Mouse (Mus musculus) intestine, postnatal 0 days (tissue): ENCODE data around the gene Capn2. TPM values are rescaled to one million over a fixed set of nuclear protein-coding genes. Genes with fewer than 3 reads are reported as not detected.

Experiments used
- ATAC-seq: fragments of 200-750 bp; cut with Nextera tagmentation; 2 replicates; pipeline ENCODE4 v1.8.0; 2017; ENCODE audit warnings: mild to moderate bottlenecking, moderate TSS enrichment, moderate library complexity
- H3K27ac ChIP-seq: fragments of 300-500 bp; sonication (generic); 2 replicates; pipeline ENCODE4 v1.5.1; 2014; ENCODE audit warnings: mild to moderate bottlenecking, low read depth, low read length, moderate library complexity
- H3K27me3 ChIP-seq: fragments of 300-500 bp; sonication (generic); replicated peaks from 2 replicates; pipeline ENCODE4 v1.6.1; 2014; ENCODE audit warnings: low read length, mixed read lengths; ENCODE audit not compliant: control insufficient read depth, insufficient read depth
- H3K36me3 ChIP-seq: fragments of 300-500 bp; sonication (generic); 2 replicates; pipeline ENCODE4 v1.6.1; 2014; ENCODE audit warnings: mild to moderate bottlenecking, moderate library complexity; ENCODE audit not compliant: control insufficient read depth, insufficient read depth
- H3K4me1 ChIP-seq: fragments of 300-500 bp; sonication (generic); replicated peaks from 2 replicates; pipeline ENCODE4 v1.6.1; 2014; ENCODE audit warnings: antibody characterized with exemption, low read length, mixed read lengths; ENCODE audit not compliant: control insufficient read depth, insufficient read depth
- H3K4me2 ChIP-seq: fragments of 300-500 bp; sonication (generic); replicated peaks from 2 replicates; pipeline ENCODE4 v1.6.1; 2014; ENCODE audit warnings: low read depth, mild to moderate bottlenecking, moderate library complexity
- H3K4me3 ChIP-seq: fragments of 300-500 bp; sonication (generic); 2 replicates; pipeline ENCODE4 v1.5.1; 2014; ENCODE audit warnings: low read depth, low read length
- H3K9ac ChIP-seq: fragments of 300-500 bp; sonication (generic); 2 replicates; pipeline ENCODE4 v1.6.1; 2014; ENCODE audit warnings: mild to moderate bottlenecking, low read depth, low read length
- H3K9me3 ChIP-seq: fragments of 300-500 bp; sonication (generic); 2 replicates; pipeline ENCODE4 v1.6.1; 2016; ENCODE audit warnings: mixed run types; ENCODE audit not compliant: control insufficient read depth
- CTCF ChIP-seq: sonication (generic); IDR thresholded peaks from 2 replicates; pipeline ENCODE4 v1.5.1; 2016; ENCODE audit warnings: low read depth, mild to moderate bottlenecking, control low read depth, antibody characterized with exemption, moderate library complexity
- WGBS: fragments of 180-500 bp; shearing (Covaris S2); extraction: QIAGEN DNeasy Blood & Tissue Kit; methylation state at CpG from one replicate; pipeline ENCODE4 v1.1.7; 2014; 5-methylcytosine and 5-hydroxymethylcytosine counted together
- polyA plus RNA-seq: library from polyadenylated mRNA; unstranded; fragments of >200 nt; fragmentation: Nextera tagmentation; extraction: Ambion mirVana; gene quantifications from 2 replicates; pipeline ENCODE4 v1.2.1, GENCODE M21; 2015

Gene Capn2
- polyA plus RNA-seq, 1 experiment from 2014 or later = 34.0 TPM

DNA sequence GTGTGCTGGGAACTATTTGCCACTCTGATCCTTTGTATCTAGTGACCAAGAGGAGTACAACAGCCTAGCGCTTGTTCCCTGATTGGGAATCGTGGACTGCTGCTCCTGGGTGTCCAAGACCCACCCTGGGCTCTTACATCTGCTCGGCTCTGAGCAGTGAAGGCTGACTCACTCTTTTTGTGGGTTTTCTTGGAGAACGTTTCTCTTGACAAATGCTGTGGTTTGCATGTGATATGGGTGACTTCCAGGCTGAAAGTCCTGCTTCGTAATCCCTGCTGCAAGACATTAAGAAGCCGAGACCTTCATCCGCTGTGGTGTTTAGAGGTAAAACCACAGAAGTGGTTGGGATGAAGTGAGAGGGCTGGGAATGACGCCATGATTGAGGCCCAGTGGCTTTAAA, 25.7 kb upstream of the Capn2 start:
- Histone ChIP-seq H3K4me3 (no peak overlapping the region), H3K4me1 (no peaks in the 10 kb centered on the region), H3K27ac (no peak overlapping the region), H3K36me3 (no peaks in the 10 kb centered on the region), H3K9ac (no peak overlapping the region), H3K4me2 (no peak overlapping the region), H3K27me3 (no peaks in the 10 kb centered on the region), H3K9me3 (no peaks in the 10 kb centered on the region)
- WGBS = 73% methylated on average over 8 of the region's 8 CpGs
- TF ChIP-seq CTCF = no peak
- no peak for ATAC-seq

GRCm38 (mm10) chr1:182542110-182542509, 24.7 kb upstream of the Capn2 start:
- Histone ChIP-seq H3K4me2 (no peak overlapping the region), H3K27me3 (no peaks in the 10 kb centered on the region), H3K9ac (no peak overlapping the region), H3K36me3 (no peaks in the 10 kb centered on the region), H3K4me3 (no peak overlapping the region), H3K4me1 (no peaks in the 10 kb centered on the region), H3K9me3 (no peaks in the 10 kb centered on the region), H3K27ac (no peak overlapping the region)
- WGBS = 70% methylated on average over 5 of the region's 5 CpGs
- ATAC-seq = no peak
- TF ChIP-seq CTCF = no peak

DNA sequence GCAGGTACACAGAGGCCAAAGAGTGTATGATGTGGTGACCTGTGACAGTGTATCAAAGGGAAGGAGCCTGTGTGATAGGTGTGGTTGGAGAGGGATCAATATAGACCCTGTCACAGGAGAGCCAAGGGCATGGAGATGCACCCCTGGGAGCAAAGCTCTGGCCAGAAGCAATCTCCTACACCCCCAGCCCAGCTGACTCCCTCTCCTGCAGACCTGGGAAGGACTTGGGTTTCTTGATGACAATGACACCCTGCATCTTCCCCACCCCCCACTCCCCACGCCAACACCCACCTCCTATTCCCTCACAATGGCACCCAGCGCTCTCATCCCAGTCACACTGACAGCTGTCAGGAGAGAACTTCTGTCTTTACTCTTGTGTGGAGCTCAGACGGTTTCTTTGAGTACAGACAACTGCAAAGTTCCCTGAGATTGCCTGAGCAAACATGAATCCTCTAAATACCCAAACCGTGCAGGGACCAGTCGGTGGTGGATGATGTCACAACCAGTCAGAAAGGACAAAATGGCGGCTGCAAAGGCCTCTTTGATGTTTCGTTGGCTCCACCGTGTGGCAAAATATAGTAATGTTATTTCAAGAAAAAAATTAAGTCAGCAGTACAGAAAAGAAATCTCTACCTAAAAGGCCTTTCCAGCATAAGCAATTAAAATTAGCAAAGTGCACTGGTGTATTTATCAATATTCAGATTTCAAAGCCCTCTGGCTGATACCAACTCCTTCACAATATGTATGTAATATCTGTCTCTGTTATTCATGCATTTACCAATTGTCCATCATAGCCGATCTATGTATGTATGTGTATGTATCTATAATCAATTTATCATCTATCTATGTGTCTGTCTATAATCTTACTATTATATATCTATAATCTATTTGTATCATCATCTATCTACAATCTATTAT, 21.9 kb upstream of the Capn2 start:
- peak; percentile 80 for TF ChIP-seq CTCF
- WGBS = 17% methylated on average over 9 of the region's 9 CpGs
- ATAC-seq = peak; percentile 71
- Histone ChIP-seq H3K27me3 (no peaks in the 10 kb centered on the region), H3K9ac (no peak overlapping the region), H3K4me1 (no peaks in the 10 kb centered on the region), H3K4me3 (0 out of 2 replicates have a peak overlapping the region, but pooled peaks have one; percentile 13), H3K27ac (no peak overlapping the region), H3K9me3 (no peaks in the 10 kb centered on the region), H3K36me3 (no peaks in the 10 kb centered on the region), H3K4me2 (peak overlapping the region; percentile 55)

DNA sequence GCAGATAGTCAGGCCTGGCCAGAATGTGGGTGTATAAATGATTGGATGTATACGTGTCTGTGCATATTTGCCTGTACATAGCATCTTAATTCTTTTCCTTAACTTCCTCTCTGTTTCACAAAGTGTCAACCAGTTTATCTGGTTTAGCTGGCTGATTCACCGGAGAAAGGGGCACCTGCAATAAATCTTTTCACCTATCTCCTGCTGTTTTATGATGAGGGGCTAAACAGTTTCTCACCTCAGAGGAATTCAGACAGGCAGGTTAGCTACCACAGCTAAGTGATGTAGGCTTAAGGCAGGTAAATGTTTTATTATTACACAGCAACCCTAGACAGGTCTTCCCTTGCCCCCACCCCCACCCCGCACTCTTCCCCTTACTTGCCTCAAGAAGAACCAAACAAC, 17.7 kb upstream of the Capn2 start:
- Histone ChIP-seq H3K4me1 (no peaks in the 10 kb centered on the region), H3K36me3 (no peaks in the 10 kb centered on the region), H3K9ac (no peak overlapping the region), H3K9me3 (peaks cover 8% of the 10 kb centered on the region; the same call in 1 of the 2 replicates), H3K27ac (no peak overlapping the region), H3K27me3 (no peaks in the 10 kb centered on the region), H3K4me2 (no peak overlapping the region), H3K4me3 (no peak overlapping the region)
- TF ChIP-seq CTCF = no peak
- 33% methylated on average over 3 of the region's 3 CpGs for WGBS
- no peak for ATAC-seq

DNA sequence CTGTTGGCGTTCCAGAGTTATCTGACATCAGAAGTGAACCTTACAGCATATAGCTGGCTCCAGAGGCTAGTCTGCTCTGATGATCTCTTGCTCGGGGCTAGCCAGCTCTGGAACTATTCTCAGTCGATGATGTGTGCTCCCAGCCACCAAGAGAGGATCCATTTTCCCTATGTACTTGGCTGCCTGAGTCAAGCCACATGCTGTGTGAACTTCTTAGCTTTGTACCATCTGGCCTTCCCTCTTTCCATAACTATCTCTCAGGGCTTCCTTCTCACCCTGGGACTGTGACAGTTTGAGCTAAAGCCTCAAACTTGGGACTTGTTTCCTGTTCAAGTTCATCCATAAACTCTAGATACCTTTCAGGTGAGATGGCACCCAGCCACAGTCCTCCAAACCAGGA, 16.2 kb upstream of the Capn2 start:
- Histone ChIP-seq H3K36me3 (no peaks in the 10 kb centered on the region), H3K27me3 (no peaks in the 10 kb centered on the region), H3K9me3 (peaks cover 8% of the 10 kb centered on the region; the same call in 1 of the 2 replicates), H3K27ac (no peak overlapping the region; the same call in 1 of the 2 replicates), H3K9ac (no peak overlapping the region), H3K4me1 (peaks cover 3% of the 10 kb centered on the region; the same call in 1 of the 2 replicates), H3K4me3 (no peak overlapping the region), H3K4me2 (no peak overlapping the region)
- WGBS = 82% methylated on average over 3 of the region's 3 CpGs
- no peak for ATAC-seq
- TF ChIP-seq CTCF = no peak

GRCm38 (mm10) chr1:182527921-182528858, 10.8 kb upstream of the Capn2 start:
- no peaks in the 10 kb centered on the region for H3K36me3 ChIP-seq
- peak overlapping the region; percentile 66 for H3K27ac ChIP-seq
- TF ChIP-seq CTCF = peak; percentile 35
- H3K9ac ChIP-seq = no peak overlapping the region
- H3K9me3 ChIP-seq = peaks cover 8% of the 10 kb centered on the region; the same call in 1 of the 2 replicates
- H3K4me3 ChIP-seq = no peak overlapping the region
- 10% methylated on average over 19 of the region's 19 CpGs for WGBS
- H3K4me1 ChIP-seq = peaks cover 19% of the 10 kb centered on the region
- peak; percentile 92 for ATAC-seq
- peak overlapping the region; percentile 52 for H3K4me2 ChIP-seq
- no peaks in the 10 kb centered on the region for H3K27me3 ChIP-seq
